ENCODE assay signal across 8 mouse cellular contexts in genomic region chr4:36950021-36950751, GRCm38 (mm10). TPM values are rescaled to one million over a fixed set of nuclear protein-coding genes. Genes with fewer than 3 reads are reported as not detected.
DNase-seq lines count a peak whose midpoint lies in the region; ATAC-seq lines count a peak whose summit lies in the region.

No protein-coding gene starts in this region.

- H3K9me3 ChIP-seq in forebrain, embryonic 16.5 days (ENCODE audit: control insufficient read depth, low read length), result no peaks in the 10 kb centered on the region
- H3K9me3 ChIP-seq in intestine, embryonic 15.5 days, result no peaks in the 10 kb centered on the region
- no peaks in the 10 kb centered on the region for H3K9me3 ChIP-seq in limb, embryonic 11.5 days (ENCODE audit: control insufficient read depth, low read length)
- H3K9me3 ChIP-seq in neural tube, embryonic 11.5 days (ENCODE audit: control insufficient read depth, low read length), result no peaks in the 10 kb centered on the region

- ATAC-seq in forebrain, embryonic 16.5 days, result peak; percentile 95
- ATAC-seq in intestine, embryonic 15.5 days, result peak; percentile 96
- ATAC-seq in limb, embryonic 11.5 days (ENCODE audit: insufficient number of reproducible peaks, low FRiP score, low TSS enrichment, low read depth), result peak; percentile 87
- peak; percentile 91 for ATAC-seq in neural tube, embryonic 11.5 days (ENCODE audit: insufficient read depth, low FRiP score, low TSS enrichment)
- no peak for ATAC-seq in activated CD4-positive, CD25-positive, alpha-beta regulatory T cell, adult 4 months

- H3K27ac ChIP-seq in forebrain, embryonic 16.5 days (ENCODE audit: low read length), result peak overlapping the region; percentile 41; the same call in 1 of the 2 replicates
- no peak overlapping the region for H3K27ac ChIP-seq in intestine, embryonic 15.5 days
- H3K27ac ChIP-seq in limb, embryonic 11.5 days (replicated peaks; ENCODE audit: low read depth, low read length), result no peak overlapping the region
- no peak overlapping the region for H3K27ac ChIP-seq in neural tube, embryonic 11.5 days (ENCODE audit: low read depth, low read length)

- H3K9ac ChIP-seq in forebrain, embryonic 16.5 days (replicated peaks; ENCODE audit: low read depth, low read length), result peak overlapping the region; percentile 63
- H3K9ac ChIP-seq in intestine, embryonic 15.5 days, result no peak overlapping the region
- no peak overlapping the region for H3K9ac ChIP-seq in limb, embryonic 11.5 days (ENCODE audit: low read length)
- H3K9ac ChIP-seq in neural tube, embryonic 11.5 days (ENCODE audit: low read length), result peak overlapping the region; percentile 39

- DNase-seq in kidney, adult 18-20 months, result peak; percentile 11
- no peak for DNase-seq in kidney, adult 8-10 months
- peak; percentile 18 to 20 for DNase-seq in adrenal gland, postnatal 36 days
- DNase-seq in limb, embryonic 11.5 days (ENCODE audit: low spot score), result peak; percentile 87
- DNase-seq in neural tube, embryonic 11.5 days (ENCODE audit: low spot score), result peak; percentile 87

- H3K4me2 ChIP-seq in forebrain, embryonic 16.5 days (ENCODE audit: low read length), result peak overlapping the region; percentile 72
- peak overlapping the region; percentile 99 for H3K4me2 ChIP-seq in intestine, embryonic 15.5 days (replicated peaks)
- H3K4me2 ChIP-seq in limb, embryonic 11.5 days (ENCODE audit: low read depth, severe bottlenecking), result peak overlapping the region; percentile 93
- H3K4me2 ChIP-seq in neural tube, embryonic 11.5 days (ENCODE audit: low read depth), result peak overlapping the region; percentile 93

- peak overlapping the region; percentile 64 for H3K4me3 ChIP-seq in forebrain, embryonic 16.5 days (replicated peaks; ENCODE audit: low read length)
- peak overlapping the region; percentile 51 for H3K4me3 ChIP-seq in intestine, embryonic 15.5 days (replicated peaks)
- peak overlapping the region; percentile 52 for H3K4me3 ChIP-seq in limb, embryonic 11.5 days (ENCODE audit: low read depth, low read length)
- peak overlapping the region; percentile 54 for H3K4me3 ChIP-seq in neural tube, embryonic 11.5 days (ENCODE audit: low read depth, low read length)

- WGBS in forebrain, embryonic 16.5 days, result under 1% methylated on average over 42 of the region's 43 CpGs
- 1% methylated on average over 41 of the region's 43 CpGs for WGBS in intestine, embryonic 15.5 days
- WGBS in limb, embryonic 11.5 days, result under 1% methylated on average over 35 of the region's 43 CpGs
- under 1% methylated on average over 39 of the region's 43 CpGs for WGBS in neural tube, embryonic 11.5 days

- no peaks in the 10 kb centered on the region for H3K36me3 ChIP-seq in forebrain, embryonic 16.5 days (ENCODE audit: control insufficient read depth, insufficient read depth)
- H3K36me3 ChIP-seq in intestine, embryonic 15.5 days, result no peaks in the 10 kb centered on the region
- no peaks in the 10 kb centered on the region for H3K36me3 ChIP-seq in limb, embryonic 11.5 days (ENCODE audit: control insufficient read depth, insufficient read depth, low read length)
- no peaks in the 10 kb centered on the region for H3K36me3 ChIP-seq in neural tube, embryonic 11.5 days (ENCODE audit: control insufficient read depth, insufficient read depth, low read length)

- H3K27me3 ChIP-seq in forebrain, embryonic 16.5 days (replicated peaks; ENCODE audit: control insufficient read depth, insufficient read depth, low read length), result peaks cover 18% of the 10 kb centered on the region
- H3K27me3 ChIP-seq in intestine, embryonic 15.5 days (replicated peaks), result peaks cover 44% of the 10 kb centered on the region
- peaks cover 45% of the 10 kb centered on the region for H3K27me3 ChIP-seq in limb, embryonic 11.5 days (ENCODE audit: control insufficient read depth, insufficient read depth, low read length)
- H3K27me3 ChIP-seq in neural tube, embryonic 11.5 days (ENCODE audit: control insufficient read depth, insufficient read depth, low read length), result peaks cover 39% of the 10 kb centered on the region

- H3K4me1 ChIP-seq in forebrain, embryonic 16.5 days (replicated peaks; ENCODE audit: control insufficient read depth, insufficient read depth, low read length), result peaks cover 17% of the 10 kb centered on the region
- peaks cover 19% of the 10 kb centered on the region for H3K4me1 ChIP-seq in intestine, embryonic 15.5 days (replicated peaks)
- 0 out of 2 replicates have a peak, but pooled peaks cover 3% of the 10 kb centered on the region for H3K4me1 ChIP-seq in limb, embryonic 11.5 days (ENCODE audit: control insufficient read depth, insufficient read depth, low read length)
- peaks cover 7% of the 10 kb centered on the region for H3K4me1 ChIP-seq in neural tube, embryonic 11.5 days (ENCODE audit: control insufficient read depth, insufficient read depth, low read length)

RNA-seq across cellular contexts. Expression of gene Lingo2, which starts 1.4 kb away (rescaled TPM):
- total RNA-seq in adrenal gland, postnatal 36 days (2021), result not detected
- 25.5 and 43.2 TPM in 2 replicates for polyA plus RNA-seq in forebrain, embryonic 16.5 days (2015; fragmentation: Nextera tagmentation; extraction: Ambion mirVana)
- polyA plus RNA-seq in intestine, embryonic 15.5 days (2015; fragmentation: Nextera tagmentation; extraction: Ambion mirVana), result 0.67 and 0.96 TPM in 2 replicates
- polyA plus RNA-seq in limb, embryonic 11.5 days (2014; fragmentation: Nextera tagmentation; extraction: Ambion mirVana), result 0.61 and 1.1 TPM in 2 replicates
- 2.3 and 2.5 TPM in 2 replicates for polyA plus RNA-seq in neural tube, embryonic 11.5 days (2014; fragmentation: Nextera tagmentation; extraction: Ambion mirVana)
- not detected for polyA plus RNA-seq in activated CD4-positive, CD25-positive, alpha-beta regulatory T cell, adult 4 months (2017; shearing (Covaris generic))

Comparison
In these comparisons a context has a peak if more than half of its experiments do, and no peak if none do; other contexts are left out.
1. DNase-seq: peak in kidney, adult 18-20 months (single experiment), adrenal gland, postnatal 36 days (2 of 2), limb, embryonic 11.5 days (single experiment) and neural tube, embryonic 11.5 days (single experiment); none in kidney, adult 8-10 months (0 of 2).
2. H3K9ac ChIP-seq: peak in forebrain, embryonic 16.5 days (single experiment) and neural tube, embryonic 11.5 days (single experiment); none in intestine, embryonic 15.5 days (single experiment) and limb, embryonic 11.5 days (single experiment).
3. Peak in every context shown above with its lines, with median percentiles within 50 percentile points of each other: H3K4me2 ChIP-seq and H3K4me3 ChIP-seq.